Comparison of ENCODE assay signal across 25 mouse cellular contexts in the genomic region with DNA sequence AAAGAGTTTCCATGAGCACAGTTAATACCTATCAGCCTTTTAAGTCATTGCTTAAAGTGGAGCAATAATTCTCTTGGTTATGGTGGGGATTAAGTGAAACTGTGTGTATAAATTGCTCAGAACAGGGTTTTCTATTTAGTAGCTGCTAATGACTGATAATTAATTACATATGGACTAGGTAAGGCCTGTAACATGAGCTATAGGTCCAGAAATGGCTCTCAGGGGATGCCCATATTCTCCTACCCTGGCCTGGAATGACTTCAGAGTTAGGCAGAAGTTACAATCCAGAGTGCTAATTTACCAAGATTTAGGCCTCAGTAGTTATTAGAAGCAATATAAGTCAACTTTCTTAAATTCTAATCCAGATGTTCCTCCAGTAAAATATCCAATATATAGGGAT.
"Had no signal": no experiment of that assay in that cellular context is flagged by ENCODE, and none has a peak within 500 bp of the region (broad histone marks: within the 10 kb centered on the region; RNA-seq: fewer than 3 reads in every experiment).

No protein-coding gene starts in this region.

- DNase-seq: gastrocnemius, postnatal 14 days; gastrocnemius, postnatal 36 days; heart, adult 11 months; heart, adult 2 months; heart, postnatal 14 days; heart, postnatal 4 days; kidney, adult 18-20 months; kidney, adult 8-10 months; kidney, postnatal 10 days; kidney, postnatal 36 days; layer of hippocampus, adult 9-11 months; layer of hippocampus, postnatal 36 days; left cerebral cortex, postnatal 4 days had no signal

- H3K4me1 ChIP-seq: heart, embryonic 15.5 days; hindbrain, embryonic 10.5 days; hindbrain, embryonic 12.5 days; intestine, embryonic 15.5 days; liver, embryonic 12.5 days had no signal

- H3K27ac ChIP-seq: heart, adult 2 months; heart, embryonic 13.5 days; heart, embryonic 15.5 days; hindbrain, embryonic 10.5 days; hindbrain, embryonic 12.5 days; hindbrain, embryonic 15.5 days; hindbrain, postnatal 0 days; intestine, embryonic 15.5 days; liver, embryonic 12.5 days; liver, embryonic 14.5 days had no signal

- H3K27me3 ChIP-seq: heart, embryonic 13.5 days; heart, embryonic 15.5 days; hindbrain, embryonic 12.5 days; hindbrain, embryonic 15.5 days; intestine, embryonic 15.5 days; liver, embryonic 12.5 days had no signal

- H3K9me3 ChIP-seq: heart, embryonic 13.5 days; heart, embryonic 15.5 days; hindbrain, embryonic 10.5 days; hindbrain, embryonic 12.5 days; hindbrain, embryonic 15.5 days; intestine, embryonic 15.5 days; liver, embryonic 12.5 days had no signal

- H3K4me3 ChIP-seq: heart, adult 2 months; heart, embryonic 13.5 days; heart, embryonic 15.5 days; hindbrain, embryonic 10.5 days; hindbrain, embryonic 12.5 days; hindbrain, embryonic 15.5 days; intestine, embryonic 15.5 days; liver, embryonic 12.5 days had no signal

- H3K4me2 ChIP-seq: heart, embryonic 11.5 days; heart, embryonic 13.5 days; heart, embryonic 15.5 days; hindbrain, embryonic 12.5 days; hindbrain, embryonic 15.5 days; intestine, embryonic 15.5 days; liver, embryonic 12.5 days had no signal

- H3K9ac ChIP-seq: heart, embryonic 13.5 days; heart, embryonic 15.5 days; hindbrain, embryonic 12.5 days; hindbrain, embryonic 15.5 days; intestine, embryonic 15.5 days; liver, embryonic 12.5 days; liver, embryonic 14.5 days had no signal

- H3K36me3 ChIP-seq: heart, embryonic 13.5 days; heart, embryonic 15.5 days; hindbrain, embryonic 10.5 days; hindbrain, embryonic 12.5 days; hindbrain, embryonic 15.5 days; intestine, embryonic 15.5 days; liver, embryonic 12.5 days had no signal

- ATAC-seq: hindbrain, postnatal 0 days; inflammation-experienced regulatory T-cells, adult 6 months; intestine, embryonic 15.5 days; intestine, postnatal 0 days; liver, embryonic 12.5 days had no signal
